Mouse (Mus musculus): ENCODE data around the gene Meis2. TPM values are rescaled to one million over a fixed set of nuclear protein-coding genes. Genes with fewer than 3 reads are reported as not detected.
A peak's percentile ranks its signal among the peaks of the same experiment; 100 is the strongest.

The Meis2 gene
- total RNA-seq, 1 experiment from 2014 or later, result 0.25 TPM

DNA sequence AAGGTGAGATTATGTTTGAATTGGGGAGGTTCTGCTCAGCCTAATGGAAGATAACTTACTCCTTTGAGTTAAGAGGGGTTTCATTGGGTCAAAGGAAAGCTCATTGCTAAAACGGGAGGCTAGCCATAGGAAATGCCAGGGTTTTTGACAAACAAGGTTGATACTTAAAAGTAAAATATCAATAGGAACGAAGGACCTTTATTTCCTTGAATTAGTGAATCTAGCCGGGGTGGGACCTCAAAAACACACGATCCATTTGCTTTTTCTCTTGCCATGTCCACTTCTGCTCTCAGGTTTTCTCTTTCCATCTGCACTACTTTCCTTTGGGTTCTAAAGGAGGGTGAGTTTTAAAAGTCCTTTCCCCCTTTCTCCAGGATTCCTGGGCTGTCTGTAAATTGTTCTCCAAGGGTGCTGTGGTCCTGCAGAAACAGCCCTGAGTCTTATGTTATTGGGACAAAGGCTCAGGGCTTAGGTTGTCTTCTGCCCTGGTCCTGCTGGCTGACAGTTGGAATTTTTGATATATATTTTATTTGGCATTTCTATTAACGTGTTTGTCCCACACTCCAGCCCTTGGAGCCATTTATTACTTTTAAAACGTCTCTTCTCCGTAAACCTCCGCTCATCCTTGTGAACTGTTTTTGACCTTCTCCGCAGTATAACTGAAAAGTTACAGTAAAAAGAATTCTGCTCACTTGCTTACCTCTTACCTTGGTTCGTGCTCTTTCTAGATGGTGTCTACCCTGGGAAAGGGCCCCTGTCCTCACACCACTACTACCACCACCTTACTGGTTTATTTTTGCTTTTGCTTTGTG, 5.2 kb upstream of the Meis2 start:
- no peak for ATAC-seq (replicated peaks in 1 of 2; ENCODE audit: insufficient read depth in 1 of 2, low FRiP score in 2 of 2, low TSS enrichment in 1 of 2, low read depth in 1 of 2, poor library complexity in 2 of 2, severe bottlenecking in 2 of 2)

DNA sequence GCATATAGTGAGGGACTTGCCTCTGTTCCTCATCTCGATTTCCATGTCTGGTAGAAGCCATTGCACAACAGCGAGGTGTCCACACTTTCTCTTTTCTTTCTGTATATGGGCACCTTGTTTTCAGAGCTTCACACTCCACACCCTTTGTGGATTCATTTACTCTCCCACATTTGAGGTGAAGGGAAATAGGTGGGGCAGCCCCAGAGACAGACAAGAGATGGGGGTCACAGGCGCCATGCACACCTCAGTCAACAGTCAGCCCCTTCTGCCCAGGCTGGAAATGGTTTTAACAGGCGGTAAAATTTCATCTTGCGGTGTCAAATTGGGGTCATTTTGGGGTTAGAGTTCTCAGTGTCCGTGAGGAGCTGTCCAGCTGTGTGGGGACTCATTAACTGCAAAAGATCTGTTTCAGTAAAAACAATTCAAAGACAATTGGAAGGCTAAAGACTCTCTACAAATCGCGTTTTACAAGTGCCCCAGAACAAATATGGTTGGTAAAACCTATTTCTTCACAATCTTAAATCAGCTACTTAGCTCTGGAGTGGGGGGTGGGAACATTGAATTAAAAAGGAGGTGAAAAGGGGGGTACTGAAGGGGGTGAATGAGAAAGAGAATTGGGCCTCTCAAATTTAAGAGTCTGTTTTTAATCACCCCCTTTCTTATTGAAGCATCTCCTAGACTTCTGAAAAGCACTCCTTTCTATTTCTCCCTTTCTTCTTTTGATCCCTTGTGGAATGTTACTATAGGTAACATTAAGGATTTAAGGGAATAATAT, 4.0 kb upstream of the Meis2 start:
- no peak for ATAC-seq (replicated peaks in 1 of 2; ENCODE audit: insufficient read depth in 1 of 2, low FRiP score in 2 of 2, low TSS enrichment in 1 of 2, low read depth in 1 of 2, poor library complexity in 2 of 2, severe bottlenecking in 2 of 2)

DNA sequence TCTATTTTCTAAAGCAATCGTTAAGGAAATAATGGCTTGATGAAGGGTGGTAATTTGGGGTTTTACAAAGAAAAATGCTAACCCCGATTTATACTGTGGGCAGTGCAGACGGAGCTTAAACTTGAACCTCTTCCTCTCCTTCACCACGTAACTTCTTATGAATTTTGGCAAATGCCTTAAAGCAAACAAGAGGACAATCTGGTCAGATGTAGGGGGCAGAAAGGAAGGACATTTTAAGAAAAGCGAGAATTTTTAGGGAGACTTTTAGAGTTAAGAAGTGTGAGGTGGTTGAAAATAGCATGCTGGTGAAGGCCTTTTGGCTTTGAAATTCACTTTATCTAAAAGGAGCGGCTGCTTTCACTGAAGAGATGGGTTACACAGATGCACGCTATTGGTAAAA, 3.3 kb upstream of the Meis2 start:
- no peak for ATAC-seq (replicated peaks in 1 of 2; ENCODE audit: insufficient read depth in 1 of 2, low FRiP score in 2 of 2, low TSS enrichment in 1 of 2, low read depth in 1 of 2, poor library complexity in 2 of 2, severe bottlenecking in 2 of 2)

DNA sequence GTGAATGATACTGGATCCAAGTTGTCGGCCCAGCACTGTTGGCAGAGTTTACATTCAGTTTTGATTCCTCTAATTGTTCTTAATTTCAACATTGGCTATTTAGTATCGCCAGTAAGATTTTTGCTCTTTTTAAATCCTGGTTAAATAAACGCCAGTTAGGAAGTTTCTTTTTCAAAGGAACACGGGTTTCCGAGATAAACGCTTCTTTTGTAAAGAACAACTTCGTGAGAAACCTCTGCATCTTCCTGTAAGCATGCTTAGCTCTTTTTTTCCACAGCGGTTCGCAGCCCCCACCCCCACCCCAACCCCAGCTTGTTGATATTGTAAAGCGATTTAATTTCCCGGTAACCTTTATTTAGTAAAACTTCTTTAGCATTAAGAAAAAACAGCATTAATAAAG, 2.8 kb upstream of the Meis2 start:
- no peak for ATAC-seq (replicated peaks in 1 of 2; ENCODE audit: insufficient read depth in 1 of 2, low FRiP score in 2 of 2, low TSS enrichment in 1 of 2, low read depth in 1 of 2, poor library complexity in 2 of 2, severe bottlenecking in 2 of 2)

DNA sequence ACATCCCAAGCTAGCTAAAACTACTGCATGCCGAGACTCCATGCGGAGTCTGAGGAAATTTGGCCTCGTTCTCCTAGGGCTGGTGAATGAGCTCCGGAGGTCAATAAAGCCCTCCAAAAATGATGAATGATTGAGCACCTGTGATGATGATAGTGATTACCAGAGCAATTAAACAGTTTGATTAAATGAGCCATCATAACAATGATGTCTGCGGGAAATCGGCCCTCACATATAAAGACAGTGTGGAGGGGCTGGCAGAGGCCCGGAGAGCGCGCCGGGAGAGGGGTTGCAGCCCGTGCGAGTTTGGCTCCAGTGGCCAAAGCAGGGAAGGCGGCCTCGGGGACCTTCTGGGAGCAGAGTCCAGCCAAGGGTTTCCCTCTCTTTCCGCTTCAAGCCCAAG, 2.1 kb upstream of the Meis2 start:
- no peak for ATAC-seq (replicated peaks in 1 of 2; ENCODE audit: insufficient read depth in 1 of 2, low FRiP score in 2 of 2, low TSS enrichment in 1 of 2, low read depth in 1 of 2, poor library complexity in 2 of 2, severe bottlenecking in 2 of 2)

DNA sequence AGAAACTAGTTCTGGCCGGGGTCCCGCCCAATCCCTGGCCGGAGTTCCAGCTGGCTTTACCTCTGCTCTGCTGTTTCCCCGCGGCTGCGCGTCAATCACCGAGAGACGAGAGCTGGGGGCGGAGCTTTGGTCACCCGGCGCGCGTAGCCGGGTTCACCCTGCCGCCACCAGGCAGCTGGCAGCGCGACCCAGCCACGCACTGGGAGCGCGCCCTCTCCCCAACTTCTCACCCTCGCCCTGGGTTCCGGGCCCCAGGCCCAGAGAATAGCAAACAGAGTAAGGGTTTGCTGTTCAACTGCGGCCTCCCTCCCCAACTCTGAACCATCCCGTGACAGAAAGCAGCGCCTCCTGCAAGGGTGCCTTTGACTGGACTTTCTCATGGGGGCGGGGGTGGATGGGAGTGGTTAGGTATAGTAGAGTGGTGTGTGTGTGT, 1.4 kb upstream of the Meis2 start:
- peak; percentile 28 to 58; a peak in 3 of 4 replicates for ATAC-seq (replicated peaks in 1 of 2; ENCODE audit: insufficient read depth in 1 of 2, low FRiP score in 2 of 2, low TSS enrichment in 1 of 2, low read depth in 1 of 2, poor library complexity in 2 of 2, severe bottlenecking in 2 of 2)

DNA sequence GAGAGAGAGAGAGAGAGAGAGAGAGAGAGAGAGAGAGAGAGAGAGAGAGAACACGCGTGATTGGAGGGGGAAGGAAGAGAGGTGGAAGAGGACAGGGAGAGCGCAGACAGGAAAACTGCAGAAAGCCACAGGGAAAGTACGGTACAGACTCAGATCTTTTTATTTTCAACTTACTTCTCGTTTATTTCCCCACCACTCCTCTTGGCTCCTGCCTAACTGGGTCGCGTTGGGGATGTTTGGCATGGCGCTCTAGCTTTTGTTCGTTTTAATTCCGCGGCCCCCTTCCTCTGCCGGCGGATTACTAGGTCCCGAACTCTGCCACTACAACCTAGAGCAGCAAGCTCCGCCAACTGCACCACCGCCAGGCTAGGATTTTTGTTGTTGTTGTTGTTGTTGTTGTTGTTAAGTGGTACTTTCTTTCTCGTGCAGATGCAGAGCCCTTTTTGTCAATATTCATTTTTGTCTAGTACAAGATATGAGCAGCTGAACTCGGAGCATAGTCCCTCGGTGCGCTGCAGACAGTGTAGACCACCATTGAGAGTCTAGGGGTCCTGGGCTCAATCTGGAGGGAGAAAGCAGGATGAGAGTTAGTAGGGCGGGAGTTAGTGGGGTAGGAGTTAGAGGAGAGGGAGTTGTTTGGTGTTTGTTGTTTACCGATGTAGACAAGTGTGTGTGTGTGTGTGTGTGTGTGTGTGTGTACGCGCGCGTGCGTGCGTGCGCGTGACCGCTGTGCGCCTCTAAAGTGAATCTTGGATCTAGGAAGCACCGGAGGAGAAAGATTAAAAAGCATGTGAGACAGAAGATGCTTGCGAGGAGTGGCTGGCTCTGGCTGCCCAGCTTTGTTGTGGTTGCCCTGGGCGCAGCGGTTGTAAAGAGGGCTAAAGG, 660 bp upstream of the Meis2 start:
- peak in 1 of 2 experiments; percentile 20; a peak in 1 of 4 replicates for ATAC-seq (replicated peaks in 1 of 2; ENCODE audit: insufficient read depth in 1 of 2, low FRiP score in 2 of 2, low TSS enrichment in 1 of 2, low read depth in 1 of 2, poor library complexity in 2 of 2, severe bottlenecking in 2 of 2)

DNA sequence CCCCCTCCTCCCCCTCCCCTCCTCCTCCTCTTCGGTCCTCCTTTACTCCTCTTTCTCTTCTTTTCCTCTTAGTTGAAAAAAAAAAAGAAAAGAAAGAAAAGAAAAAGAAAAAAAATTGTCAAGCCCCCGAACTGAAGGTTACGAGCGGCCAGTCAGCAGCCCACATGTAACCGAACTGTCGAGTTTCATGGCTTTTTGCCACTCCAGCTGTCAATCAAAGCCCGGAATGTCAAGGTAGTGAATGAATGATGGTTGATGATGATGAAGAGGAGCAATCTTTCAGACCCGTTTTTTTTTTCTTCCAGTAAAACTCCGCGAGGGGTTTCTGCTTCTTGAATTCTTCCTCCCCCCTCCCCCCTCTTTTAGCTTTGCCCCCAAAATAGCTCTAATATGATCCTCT, 582 bp downstream of the Meis2 start:
- no peak for ATAC-seq (replicated peaks in 1 of 2; ENCODE audit: insufficient read depth in 1 of 2, low FRiP score in 2 of 2, low TSS enrichment in 1 of 2, low read depth in 1 of 2, poor library complexity in 2 of 2, severe bottlenecking in 2 of 2)

DNA sequence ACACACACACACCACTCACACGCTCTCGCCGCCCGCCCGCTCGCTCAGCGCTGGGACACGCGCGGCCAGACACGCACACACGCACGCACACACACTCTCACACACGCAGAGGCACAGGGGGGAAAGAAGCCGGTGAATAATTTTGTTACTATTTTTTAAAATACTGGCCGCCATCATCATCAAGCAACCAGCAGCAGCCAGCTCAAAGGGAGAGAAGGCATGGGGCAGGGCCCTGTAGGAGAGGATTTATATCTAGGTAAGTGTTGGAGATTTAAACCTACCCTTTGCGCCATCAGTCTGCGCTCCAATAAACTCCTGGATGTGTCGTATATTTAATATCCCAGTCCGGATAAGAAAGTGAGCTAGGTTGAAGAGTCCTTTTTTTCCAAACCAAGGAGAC, 1.1 kb downstream of the Meis2 start:
- ATAC-seq (replicated peaks in 1 of 2; ENCODE audit: insufficient read depth in 1 of 2, low FRiP score in 2 of 2, low TSS enrichment in 1 of 2, low read depth in 1 of 2, poor library complexity in 2 of 2, severe bottlenecking in 2 of 2), result no peak

DNA sequence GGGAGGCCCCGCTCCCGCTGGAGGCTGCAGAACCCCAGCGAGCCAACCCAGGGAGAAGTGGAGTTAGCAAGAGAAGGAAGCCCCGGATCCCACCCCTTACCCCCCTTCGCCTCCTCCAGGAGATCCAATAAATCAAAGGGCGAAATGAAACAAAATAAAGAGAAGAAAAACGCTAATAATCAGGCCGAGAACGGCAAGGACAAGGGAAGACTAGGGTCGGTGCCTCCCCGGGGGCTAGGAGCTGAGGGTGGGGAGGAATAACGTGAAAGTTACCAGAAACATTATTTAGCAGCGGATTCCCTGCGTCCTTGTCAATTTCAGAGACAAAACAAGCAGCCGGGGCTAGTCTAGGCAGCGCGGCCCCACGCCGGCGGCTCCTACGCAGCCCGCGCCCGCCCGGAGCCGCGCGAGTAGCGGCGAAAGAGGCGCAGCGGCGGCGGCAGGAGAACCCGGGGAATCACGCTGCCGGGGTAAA, 1.8 kb downstream of the Meis2 start:
- ATAC-seq (replicated peaks in 1 of 2; ENCODE audit: insufficient read depth in 1 of 2, low FRiP score in 2 of 2, low TSS enrichment in 1 of 2, low read depth in 1 of 2, poor library complexity in 2 of 2, severe bottlenecking in 2 of 2), result 0 out of 4 replicates have a peak, but pooled peaks of 1 of the 2 experiments have one; percentile 12

DNA sequence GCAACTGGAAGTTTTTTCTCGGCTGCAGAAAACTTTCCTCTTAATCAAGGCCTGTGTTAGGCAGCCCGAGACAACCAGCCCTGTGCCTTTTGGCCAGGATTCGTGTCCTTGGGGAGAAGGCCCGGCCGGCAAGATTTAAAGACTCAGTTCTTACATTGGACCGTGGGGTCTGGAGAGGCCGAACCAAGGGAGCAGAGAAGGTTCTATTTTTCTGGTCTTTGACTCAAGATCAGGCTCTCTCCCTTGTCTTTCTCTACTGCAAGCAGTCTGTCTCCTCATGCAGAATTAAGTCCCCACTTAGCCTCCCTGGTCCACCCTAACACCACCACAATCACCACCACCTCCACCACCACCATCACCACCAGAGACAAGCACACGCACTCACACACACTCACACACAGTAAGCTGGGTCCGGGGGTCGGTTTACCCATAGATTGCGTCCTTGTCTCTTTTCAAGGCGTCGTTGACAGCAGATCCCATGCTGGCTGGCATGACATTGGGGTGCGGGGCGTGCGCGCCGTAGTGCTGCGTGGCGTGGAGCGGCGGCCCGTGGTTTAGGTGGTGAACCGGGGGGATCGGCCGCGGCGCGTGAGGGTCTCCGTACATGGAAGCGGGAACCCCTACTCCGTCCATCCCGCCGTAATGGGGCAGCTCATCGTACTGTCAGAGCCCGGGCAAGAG, 2.7 kb downstream of the Meis2 start:
- ATAC-seq (replicated peaks in 1 of 2; ENCODE audit: insufficient read depth in 1 of 2, low FRiP score in 2 of 2, low TSS enrichment in 1 of 2, low read depth in 1 of 2, poor library complexity in 2 of 2, severe bottlenecking in 2 of 2), result no peak

DNA sequence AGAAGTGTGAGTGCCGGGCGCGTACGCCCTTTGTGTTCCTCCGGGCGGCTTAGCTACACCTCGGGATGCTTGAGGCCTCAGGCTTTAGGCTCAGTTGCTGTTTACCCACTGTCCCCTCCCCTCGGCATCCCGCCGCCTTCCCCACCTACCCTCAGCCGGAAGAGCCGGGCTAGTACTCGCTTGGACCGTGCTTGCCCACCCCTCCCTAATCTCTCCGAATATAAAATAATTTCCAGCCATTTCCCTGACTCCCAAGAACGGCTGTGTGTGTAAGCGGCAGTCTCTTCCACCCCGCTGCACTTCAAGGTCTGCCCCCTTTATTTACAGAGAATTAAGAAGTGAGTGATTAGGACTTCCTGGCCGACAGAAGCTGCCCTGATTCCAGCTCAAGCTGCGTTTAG, 3.4 kb downstream of the Meis2 start:
- no peak for ATAC-seq (replicated peaks in 1 of 2; ENCODE audit: insufficient read depth in 1 of 2, low FRiP score in 2 of 2, low TSS enrichment in 1 of 2, low read depth in 1 of 2, poor library complexity in 2 of 2, severe bottlenecking in 2 of 2)

DNA sequence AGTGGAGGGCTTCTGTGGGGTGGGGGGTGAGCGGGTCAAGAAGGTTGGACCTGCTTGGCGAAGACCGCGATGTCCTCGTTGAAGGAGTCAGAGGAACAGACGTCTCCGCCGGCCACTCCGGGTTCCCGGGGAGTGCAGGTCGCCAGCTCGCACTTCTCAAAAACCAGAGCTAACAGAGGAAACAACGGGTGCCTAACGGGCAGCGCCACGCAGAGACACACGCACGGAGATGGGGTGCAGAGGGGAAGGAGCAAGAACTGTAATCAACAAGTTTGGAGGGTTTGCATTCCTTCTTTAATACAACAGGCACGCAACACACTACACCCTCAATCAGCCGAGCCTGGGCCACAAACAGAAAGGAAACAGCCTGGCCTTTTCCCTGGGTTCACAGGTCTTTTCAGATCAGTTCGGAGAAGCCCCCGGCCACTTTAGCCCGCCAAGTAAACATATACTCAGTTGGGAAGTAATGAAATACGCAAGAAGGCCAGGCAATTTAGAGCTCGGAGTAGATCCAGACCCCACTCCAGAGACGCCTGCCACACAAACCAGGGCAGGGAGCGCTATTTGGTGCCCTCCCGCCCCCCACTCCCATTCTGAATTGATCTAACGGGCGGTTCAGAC, 4.1 kb downstream of the Meis2 start:
- ATAC-seq (replicated peaks in 1 of 2; ENCODE audit: insufficient read depth in 1 of 2, low FRiP score in 2 of 2, low TSS enrichment in 1 of 2, low read depth in 1 of 2, poor library complexity in 2 of 2, severe bottlenecking in 2 of 2), result peak in 1 of 2 experiments; percentile 19; a peak in 2 of 4 replicates

DNA sequence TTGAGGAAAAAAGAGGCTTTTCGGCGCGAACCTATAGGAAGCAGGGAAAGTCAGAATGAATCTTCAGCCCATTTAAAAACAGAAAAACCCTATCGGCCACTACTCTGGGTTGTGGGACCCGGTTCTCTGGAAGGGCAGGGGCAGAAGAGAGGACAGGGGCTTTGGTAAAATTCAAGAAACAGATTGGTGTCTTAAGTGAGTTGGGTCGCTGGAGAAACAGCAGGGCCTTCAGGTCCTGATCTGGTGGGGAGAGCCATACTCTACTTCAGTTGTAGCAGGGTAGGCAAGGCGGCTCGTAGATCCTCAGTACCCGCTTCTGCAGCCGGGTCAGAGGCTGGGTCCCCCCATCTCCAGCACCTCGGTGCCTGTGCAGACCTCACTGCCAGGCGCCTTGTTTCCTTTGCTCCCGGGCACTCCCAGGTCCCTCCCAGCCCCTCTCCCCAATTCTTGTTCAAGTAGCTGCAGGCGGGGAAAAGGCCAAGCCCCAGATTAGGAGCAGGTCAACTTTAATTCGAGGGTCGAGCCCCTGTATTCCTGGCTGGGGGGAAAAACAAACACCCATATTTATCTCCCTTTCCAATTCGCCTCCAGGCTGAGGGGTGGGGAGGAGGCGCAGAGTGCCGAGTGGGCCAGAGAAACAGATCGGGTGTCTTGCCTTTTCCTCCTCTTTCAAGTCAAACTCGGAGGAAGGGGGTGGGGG, 4.8 kb downstream of the Meis2 start:
- ATAC-seq (replicated peaks in 1 of 2; ENCODE audit: insufficient read depth in 1 of 2, low FRiP score in 2 of 2, low TSS enrichment in 1 of 2, low read depth in 1 of 2, poor library complexity in 2 of 2, severe bottlenecking in 2 of 2), result no peak

DNA sequence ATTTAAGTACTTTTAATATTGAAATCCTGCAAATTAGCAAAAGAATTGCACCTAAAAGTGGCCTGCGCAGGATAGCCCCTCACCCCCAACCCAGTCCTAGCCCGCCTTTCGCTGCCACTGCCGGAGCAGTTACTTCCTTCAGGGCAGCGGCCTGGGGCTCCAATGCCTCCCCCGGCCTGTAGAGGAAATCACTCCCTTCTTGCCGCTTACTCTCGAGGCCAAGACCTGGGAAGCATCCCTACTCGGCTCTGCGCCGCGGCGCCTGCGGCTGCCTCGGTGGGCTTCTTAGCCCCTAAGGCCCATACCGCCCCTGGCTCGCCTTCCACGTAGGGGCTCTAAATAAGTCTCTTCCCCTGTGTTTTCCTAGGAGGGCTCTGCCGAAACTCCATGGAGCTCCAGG, 5.4 kb downstream of the Meis2 start:
- no peak for ATAC-seq (replicated peaks in 1 of 2; ENCODE audit: insufficient read depth in 1 of 2, low FRiP score in 2 of 2, low TSS enrichment in 1 of 2, low read depth in 1 of 2, poor library complexity in 2 of 2, severe bottlenecking in 2 of 2)

DNA sequence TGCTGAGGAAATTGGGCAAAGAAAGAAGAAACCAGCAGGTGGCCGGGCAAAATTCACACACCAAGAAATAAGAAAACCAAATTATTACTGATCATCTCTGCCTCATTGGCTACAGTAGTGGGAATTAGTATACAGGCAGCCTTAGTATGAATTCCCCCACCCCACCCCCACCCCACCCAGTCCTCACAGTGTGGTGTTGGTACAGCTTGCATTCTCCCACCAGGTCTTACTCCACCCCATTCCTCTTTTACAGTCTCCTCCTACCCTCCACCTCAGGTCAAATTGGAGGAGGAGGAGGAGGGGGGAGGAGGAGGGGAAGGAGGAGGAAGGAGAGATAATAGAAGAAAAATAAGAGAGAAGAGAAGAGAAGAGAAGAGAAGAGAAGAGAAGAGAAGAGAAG, 6.0 kb downstream of the Meis2 start:
- no peak for ATAC-seq (replicated peaks in 1 of 2; ENCODE audit: insufficient read depth in 1 of 2, low FRiP score in 2 of 2, low TSS enrichment in 1 of 2, low read depth in 1 of 2, poor library complexity in 2 of 2, severe bottlenecking in 2 of 2)
